Mouse (Mus musculus) heart, adult 2 months (tissue): ENCODE measurements around the gene Gtf3c2. TPM values are rescaled to one million over a fixed set of nuclear protein-coding genes. Genes with fewer than 3 reads are reported as not detected.

Experiments
- DNase-seq, 2 experiments: peaks; one replicate each; pipeline ENCODE4 v3.0.0; 2021
- H3K27ac ChIP-seq: fragments of 200-600 bp; 2 replicates; pipeline ENCODE4 v1.8.1; 2022
- H3K27me3 ChIP-seq: fragments of 200-500 bp; 2 replicates; pipeline ENCODE4 v1.6.1; 2012; ENCODE audit warnings: mild to moderate bottlenecking, low read length, inconsistent platforms, mixed read lengths; ENCODE audit not compliant: control insufficient read depth, insufficient read depth
- H3K36me3 ChIP-seq: fragments of 200-500 bp; 2 replicates; pipeline ENCODE4 v1.6.1; 2012; ENCODE audit warnings: low read length, inconsistent platforms; ENCODE audit not compliant: control insufficient read depth, insufficient read depth
- H3K4me1 ChIP-seq: fragments of 200-500 bp; 2 replicates; pipeline ENCODE4 v1.6.1; 2011; ENCODE audit warnings: low read length; ENCODE audit not compliant: control insufficient read depth, insufficient read depth
- H3K4me3 ChIP-seq: fragments of 200-600 bp; 2 replicates; pipeline ENCODE4 v1.8.1; 2022
- H3K79me2 ChIP-seq: fragments of 200-500 bp; replicated peaks from 2 replicates; pipeline ENCODE4 v1.6.1; 2012; ENCODE audit warnings: mild to moderate bottlenecking, inconsistent platforms, low read length, moderate library complexity, mixed read lengths; ENCODE audit not compliant: control insufficient read depth, insufficient read depth
- H3K9ac ChIP-seq: fragments of 200-500 bp; 2 replicates; pipeline ENCODE4 v1.6.1; 2012; ENCODE audit warnings: low read depth, mild to moderate bottlenecking, control low read depth, inconsistent platforms, low read length, mixed read lengths
- CTCF ChIP-seq: fragments of 200-600 bp; IDR thresholded peaks from 2 replicates; pipeline ENCODE4 v1.8.1; 2022; ENCODE audit warnings: antibody characterized with exemption, mild to moderate bottlenecking, moderate library complexity
- EP300 ChIP-seq: fragments of 200-500 bp; IDR thresholded peaks from 2 replicates; pipeline ENCODE4 v1.6.1; 2011; ENCODE audit warnings: low read depth, low read length, control low read depth; ENCODE audit not compliant: insufficient read depth
- POLR2A ChIP-seq: fragments of 200-500 bp; IDR thresholded peaks from 2 replicates; pipeline ENCODE4 v1.6.1; 2011; ENCODE audit warnings: mild to moderate bottlenecking, low read depth, low read length, control low read depth; ENCODE audit not compliant: insufficient read depth
- WGBS: fragments of 180-500 bp; shearing (Covaris S2); methylation state at CpG from one replicate; pipeline ENCODE4 v1.1.7; 2018; 5-methylcytosine and 5-hydroxymethylcytosine counted together
- intact Hi-C: fragments of 180-260 bp; cut with DNase I; formaldehyde crosslinking; loops from one replicate; pipeline ENCODE4 v1.15.1; 2025
- polyA plus RNA-seq: library from polyadenylated mRNA; depleted of rRNA; stranded (reverse); fragments of >200 nt; gene quantifications from 2 replicates; pipeline ENCODE4 v1.2.3, GENCODE M21; 2012
- total RNA-seq, 2 experiments: library from RNA; stranded (reverse); gene quantifications; 2 replicates each; pipeline ENCODE4 v1.2.3; 2021

Gene Gtf3c2
- total and polyA plus RNA-seq, 3 experiments = 27.4 to 34.8 (median 32.3) TPM

- DNase-seq = no peak
- WGBS = 93% methylated on average over 2 of the region's 2 CpGs
- intact Hi-C loops = loop anchor here (2.0 to 10.0 kb wide), 3 partner anchors 17 to 251 kb away; partner anchors contain the start of genes Gtf3c2, Ppm1g and Zfp512
- Histone ChIP-seq H3K27ac (no peak overlapping the region), H3K36me3 (no peaks in the 10 kb centered on the region), H3K9ac (no peak overlapping the region), H3K79me2 (no peaks in the 10 kb centered on the region; the same call in 1 of the 2 replicates), H3K27me3 (no peaks in the 10 kb centered on the region), H3K4me3 (no peak overlapping the region), H3K4me1 (peaks cover 1% of the 10 kb centered on the region; the same call in 1 of the 2 replicates)
- no peak for TF ChIP-seq CTCF
- no peak for TF ChIP-seq EP300
- TF ChIP-seq POLR2A = no peak
These were observed 23.9 kb upstream of the Gtf3c2 start for GRCm38 (mm10) chr5:31203866-31204265.

DNA sequence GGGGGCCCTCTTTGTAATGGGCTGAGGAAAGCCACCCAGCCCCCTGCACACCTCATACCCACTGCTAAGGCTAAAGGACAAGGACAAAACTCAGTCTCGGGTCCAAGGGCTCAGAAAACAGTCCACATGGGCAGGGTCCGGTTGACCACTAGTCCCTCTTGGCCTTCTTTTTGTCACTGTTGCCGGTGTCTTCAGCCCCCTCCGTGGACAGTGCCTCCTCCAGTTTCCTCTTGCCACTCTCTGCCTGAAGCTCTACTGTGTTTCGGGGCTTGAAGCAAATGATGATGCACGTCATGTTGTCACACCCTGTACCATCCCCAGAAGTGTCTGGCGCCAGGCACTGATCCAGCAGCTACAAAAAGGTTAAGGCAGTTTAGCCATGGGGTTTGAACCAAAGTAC, 23.0 kb upstream of the Gtf3c2 start:
- DNase-seq = no peak
- intact Hi-C loops = loop anchor here (2.0 to 10.0 kb wide), 3 partner anchors 18 to 252 kb away; partner anchors contain the start of genes Gtf3c2, Ppm1g and Zfp512
- Histone ChIP-seq H3K4me3 (no peak overlapping the region; the same call in 1 of the 2 replicates), H3K27me3 (no peaks in the 10 kb centered on the region), H3K79me2 (no peaks in the 10 kb centered on the region; the same call in 1 of the 2 replicates), H3K36me3 (no peaks in the 10 kb centered on the region), H3K9ac (no peak overlapping the region), H3K27ac (peak overlapping the region; percentile 88; the same call in 1 of the 2 replicates), H3K4me1 (peaks cover 1% of the 10 kb centered on the region; the same call in 1 of the 2 replicates)
- no peak for TF ChIP-seq CTCF
- TF ChIP-seq EP300 = no peak
- TF ChIP-seq POLR2A = no peak
- WGBS = 92% methylated on average over 7 of the region's 7 CpGs

- Histone ChIP-seq H3K4me1 (peaks cover 1% of the 10 kb centered on the region; the same call in 1 of the 2 replicates), H3K27ac (peak within 1 kb of the TSS; percentile 88), H3K36me3 (no peaks in the 10 kb centered on the region), H3K9ac (peak within 1 kb of the TSS; percentile 73), H3K27me3 (no peaks in the 10 kb centered on the region), H3K79me2 (no peaks in the 10 kb centered on the region; the same call in 1 of the 2 replicates), H3K4me3 (peak within 1 kb of the TSS; percentile 79)
- intact Hi-C loops = loop anchor here (2.0 to 10.0 kb wide), 3 partner anchors 19 to 253 kb away; partner anchors contain the start of genes Gtf3c2, Ppm1g and Zfp512
- TF ChIP-seq EP300 = peak; percentile 95
- TF ChIP-seq CTCF = 0 out of 2 replicates have a peak, but pooled peaks have one; percentile 7
- peak; percentile 95 for TF ChIP-seq POLR2A
- peak; percentile 94 to 97 for DNase-seq
- WGBS = under 1% methylated on average over 53 of the region's 53 CpGs
These were observed 22.0 kb upstream of the Gtf3c2 start, which contains the start of gene Zfp513 for GRCm38 (mm10) chr5:31201742-31202590. Gene Zfp513, minus strand, starts transcription at chr5:31202303.

GRCm38 (mm10) chr5:31201042-31201741, 21.2 kb upstream of the Gtf3c2 start:
- Histone ChIP-seq H3K9ac (peak overlapping the region; percentile 73), H3K4me1 (peaks cover 1% of the 10 kb centered on the region; the same call in 1 of the 2 replicates), H3K27me3 (no peaks in the 10 kb centered on the region), H3K79me2 (no peaks in the 10 kb centered on the region; the same call in 1 of the 2 replicates), H3K27ac (peak overlapping the region; percentile 87), H3K4me3 (peak overlapping the region; percentile 79), H3K36me3 (no peaks in the 10 kb centered on the region)
- TF ChIP-seq EP300 = no peak
- no peak for TF ChIP-seq CTCF
- TF ChIP-seq POLR2A = no peak
- 9% methylated on average over 13 of the region's 13 CpGs for WGBS
- intact Hi-C loops = loop anchor here (10.0 kb wide), 1 partner anchor 254 kb away; the partner anchor contains the start of gene Zfp512
- no peak for DNase-seq

- H3K4me3 ChIP-seq = no peak overlapping the region
- DNase-seq = peak in 1 of 2 experiments; percentile 32
- no peaks in the 10 kb centered on the region for H3K36me3 ChIP-seq
- intact Hi-C loops = loop anchor here (10.0 kb wide), 1 partner anchor 254 kb away; the partner anchor contains the start of gene Zfp512
- H3K27ac ChIP-seq = no peak overlapping the region
- WGBS = 88% methylated on average over 27 of the region's 27 CpGs
- peaks cover 1% of the 10 kb centered on the region; the same call in 1 of the 2 replicates for H3K4me1 ChIP-seq
- H3K27me3 ChIP-seq = no peaks in the 10 kb centered on the region
- no peak for TF ChIP-seq CTCF
- TF ChIP-seq POLR2A = peak; percentile 8; the same call in 1 of the 2 replicates
- TF ChIP-seq EP300 = no peak
- H3K79me2 ChIP-seq = no peaks in the 10 kb centered on the region; the same call in 1 of the 2 replicates
- H3K9ac ChIP-seq = no peak overlapping the region
These were observed 20.4 kb upstream of the Gtf3c2 start for GRCm38 (mm10) chr5:31200327-31200768.
